29 mouse cellular contexts compared by ENCODE assay signal in the genomic region with DNA sequence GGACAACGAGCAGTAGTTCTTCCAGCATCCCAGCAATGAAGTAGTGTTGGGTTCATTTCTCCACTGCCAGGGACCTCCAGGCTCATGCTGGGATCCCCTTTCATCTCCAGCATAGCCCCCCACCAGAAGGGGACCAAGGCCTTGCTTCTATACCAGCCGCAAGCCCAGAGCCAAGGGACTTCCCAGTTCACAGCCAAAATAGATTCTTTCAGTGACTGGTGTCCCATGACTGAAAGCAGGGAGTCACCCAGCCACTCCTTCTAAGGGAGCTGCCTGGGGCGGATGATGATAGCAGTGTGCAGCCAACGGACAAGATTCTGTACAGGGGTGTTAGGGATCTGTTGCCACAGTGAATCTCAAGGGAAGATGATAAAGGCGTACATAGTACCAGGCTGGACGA.
A peak's percentile ranks its signal among the peaks of the same experiment; 100 is the strongest.
DNase-seq lines count a peak whose midpoint lies in the region; ATAC-seq and TF ChIP-seq lines count a peak whose summit lies in the region.
"Had no signal": no experiment of that assay in that cellular context is flagged by ENCODE, and none has a peak within 500 bp of the region (broad histone marks: within the 10 kb centered on the region; RNA-seq: fewer than 3 reads in every experiment).

No protein-coding gene starts in this region.

- peak overlapping the region; percentile 8; the same call in 1 of the 2 replicates for H3K9ac ChIP-seq in heart, adult 2 months (ENCODE audit: low read depth, low read length)
- no peak overlapping the region for H3K9ac ChIP-seq in kidney, embryonic 15.5 days
- no peak overlapping the region for H3K9ac ChIP-seq in heart, embryonic 15.5 days
- no peak overlapping the region for H3K9ac ChIP-seq in midbrain, embryonic 14.5 days (replicated peaks; ENCODE audit: low read length)
- H3K9ac ChIP-seq: embryonic facial prominence, embryonic 12.5 days; limb, embryonic 15.5 days; liver, embryonic 13.5 days; midbrain, embryonic 13.5 days; neural tube, embryonic 15.5 days had no signal

- 65% methylated on average over 6 of the region's 6 CpGs for WGBS in heart, adult 2 months
- WGBS in kidney, embryonic 15.5 days: 76% methylated on average over 6 of the region's 6 CpGs
- WGBS in heart, embryonic 15.5 days: 57% methylated on average over 6 of the region's 6 CpGs
- WGBS in midbrain, embryonic 14.5 days: 89% methylated on average over 6 of the region's 6 CpGs

- peaks cover 8% of the 10 kb centered on the region; the same call in 1 of the 2 replicates for H3K36me3 ChIP-seq in heart, adult 2 months (ENCODE audit: control insufficient read depth, insufficient read depth, low read length)
- H3K36me3 ChIP-seq in kidney, embryonic 15.5 days: no peaks in the 10 kb centered on the region
- H3K36me3 ChIP-seq in heart, embryonic 15.5 days: no peaks in the 10 kb centered on the region
- H3K36me3 ChIP-seq in midbrain, embryonic 14.5 days (ENCODE audit: control insufficient read depth, insufficient read depth, low read length): no peaks in the 10 kb centered on the region
- H3K36me3 ChIP-seq: embryonic facial prominence, embryonic 12.5 days; limb, embryonic 15.5 days; midbrain, embryonic 13.5 days; neural tube, embryonic 15.5 days had no signal

- no peak overlapping the region for H3K4me2 ChIP-seq in kidney, embryonic 15.5 days
- no peak overlapping the region for H3K4me2 ChIP-seq in heart, embryonic 15.5 days
- no peak overlapping the region for H3K4me2 ChIP-seq in midbrain, embryonic 14.5 days (ENCODE audit: low read length)
- H3K4me2 ChIP-seq: embryonic facial prominence, embryonic 12.5 days; limb, embryonic 15.5 days; liver, embryonic 13.5 days; midbrain, embryonic 13.5 days; neural tube, embryonic 15.5 days had no signal

- TF ChIP-seq POLR2A in heart, adult 2 months (IDR thresholded peaks at IDR 0.05; ENCODE audit: insufficient read depth, low read depth, low read length): no peak

- intact Hi-C loops in heart, adult 2 months (cut with DNase I): loop anchor here (5.0 kb wide), 2 partner anchors 87 to 132 kb away; a partner anchor contains a TSS
- intact Hi-C loops in heart, postnatal 25 days (cut with DNase I): no loop called here

- H3K4me1 ChIP-seq in heart, adult 2 months (ENCODE audit: control insufficient read depth, insufficient read depth, low read length): peaks cover 16% of the 10 kb centered on the region
- H3K4me1 ChIP-seq in kidney, embryonic 15.5 days: peaks cover 16% of the 10 kb centered on the region
- peaks cover 40% of the 10 kb centered on the region for H3K4me1 ChIP-seq in heart, embryonic 15.5 days (replicated peaks)
- no peaks in the 10 kb centered on the region for H3K4me1 ChIP-seq in midbrain, embryonic 14.5 days (ENCODE audit: control insufficient read depth, insufficient read depth, low read length)
- H3K4me1 ChIP-seq: embryonic facial prominence, embryonic 12.5 days; midbrain, embryonic 13.5 days; neural tube, embryonic 15.5 days had no signal

- no peaks in the 10 kb centered on the region for H3K9me3 ChIP-seq in kidney, embryonic 15.5 days (replicated peaks)
- H3K9me3 ChIP-seq in heart, embryonic 15.5 days (replicated peaks): no peaks in the 10 kb centered on the region
- H3K9me3 ChIP-seq in midbrain, embryonic 14.5 days (ENCODE audit: control insufficient read depth, low read length): no peaks in the 10 kb centered on the region
- H3K9me3 ChIP-seq: embryonic facial prominence, embryonic 12.5 days; limb, embryonic 10.5 days; limb, embryonic 15.5 days; liver, embryonic 13.5 days; midbrain, embryonic 13.5 days; neural tube, embryonic 15.5 days had no signal

- no peaks in the 10 kb centered on the region for H3K27me3 ChIP-seq in heart, adult 2 months (ENCODE audit: control insufficient read depth, insufficient read depth, low read length)
- H3K27me3 ChIP-seq in kidney, embryonic 15.5 days: peaks cover 23% of the 10 kb centered on the region; the same call in 1 of the 2 replicates
- no peaks in the 10 kb centered on the region for H3K27me3 ChIP-seq in heart, embryonic 15.5 days
- no peaks in the 10 kb centered on the region for H3K27me3 ChIP-seq in midbrain, embryonic 14.5 days (ENCODE audit: control insufficient read depth, insufficient read depth, low read length)
- H3K27me3 ChIP-seq: embryonic facial prominence, embryonic 12.5 days; liver, embryonic 13.5 days; neural tube, embryonic 15.5 days had no signal

- no peak for TF ChIP-seq CTCF in heart, adult 2 months (IDR thresholded peaks at IDR 0.05)

- ATAC-seq in kidney, embryonic 15.5 days (replicated peaks; ENCODE audit: low FRiP score): peak; percentile 41
- no peak for ATAC-seq in heart, embryonic 15.5 days (replicated peaks; ENCODE audit: insufficient number of reproducible peaks, insufficient read depth, low FRiP score, low read depth)
- ATAC-seq in midbrain, embryonic 14.5 days (ENCODE audit: low FRiP score, low TSS enrichment): no peak
- ATAC-seq in megakaryocyte progenitor cell, adult 5-6 weeks (replicated peaks; ENCODE audit: poor library complexity): no peak
- ATAC-seq: forebrain, embryonic 14.5 days; hindbrain, embryonic 16.5 days; lung, postnatal 0 days; midbrain, embryonic 13.5 days had no signal

- peak in 1 of 2 experiments; percentile 32 for DNase-seq in heart, adult 2 months
- DNase-seq in heart, postnatal 25 days (ENCODE audit: low spot score): no peak
- DNase-seq in kidney, postnatal 10 days: no peak
- peak; percentile 2 for DNase-seq in Muller cell, postnatal 12 days (ENCODE audit: inconsistent ontology term)
- DNase-seq in midbrain, embryonic 14.5 days: no peak
- DNase-seq: adrenal gland, postnatal 14 days; cerebellum, adult 11-12 months; cerebellum, adult 9-11 months; embryo, embryonic 11 days; kidney, adult 8-10 months; liver, embryonic 13.5 days; lung, adult 18-20 months; lung, postnatal 4 days; retina, postnatal 1 day; right cerebral cortex, postnatal 14 days; spleen, adult 18-20 months; thymus, postnatal 4 days had no signal

- TF ChIP-seq EP300 in heart, adult 2 months (IDR thresholded peaks at IDR 0.05; ENCODE audit: insufficient read depth, low read depth, low read length): 0 out of 2 replicates have a peak, but pooled peaks have one; percentile 12

- no peaks in the 10 kb centered on the region for H3K79me2 ChIP-seq in heart, adult 2 months (replicated peaks; ENCODE audit: control insufficient read depth, insufficient read depth, low read length)

- H3K4me3 ChIP-seq in heart, adult 2 months: no peak overlapping the region
- H3K4me3 ChIP-seq in kidney, embryonic 15.5 days (replicated peaks): no peak overlapping the region
- no peak overlapping the region for H3K4me3 ChIP-seq in heart, embryonic 15.5 days
- H3K4me3 ChIP-seq in midbrain, embryonic 14.5 days (replicated peaks; ENCODE audit: low read depth, low read length): no peak overlapping the region
- H3K4me3 ChIP-seq: embryonic facial prominence, embryonic 12.5 days; limb, embryonic 10.5 days; limb, embryonic 15.5 days; liver, embryonic 13.5 days; midbrain, embryonic 13.5 days; neural tube, embryonic 15.5 days had no signal

- peak overlapping the region; percentile 55 for H3K27ac ChIP-seq in heart, adult 2 months
- H3K27ac ChIP-seq in kidney, embryonic 15.5 days: no peak overlapping the region
- H3K27ac ChIP-seq in heart, embryonic 15.5 days: peak overlapping the region; percentile 83
- H3K27ac ChIP-seq in midbrain, embryonic 14.5 days (replicated peaks; ENCODE audit: low read depth, low read length): no peak overlapping the region
- H3K27ac ChIP-seq: embryonic facial prominence, embryonic 12.5 days; limb, embryonic 10.5 days; limb, embryonic 15.5 days; liver, embryonic 13.5 days; midbrain, embryonic 13.5 days; neural tube, embryonic 15.5 days; stomach, postnatal 0 days had no signal

Comparison
In these comparisons a context has a peak if more than half of its experiments do, and no peak if none do; other contexts are left out.
1. H3K27ac ChIP-seq: peak in heart, adult 2 months (single experiment) and heart, embryonic 15.5 days (single experiment); none in kidney, embryonic 15.5 days (single experiment) and midbrain, embryonic 14.5 days (single experiment).